Mouse (Mus musculus): ENCODE measurements around the gene Pglyrp2. TPM values are rescaled to one million over a fixed set of nuclear protein-coding genes. Genes with fewer than 3 reads are reported as not detected.
A peak's percentile ranks its signal among the peaks of the same experiment; 100 is the strongest.

Pglyrp2 gene
- polyA plus RNA-seq, 1 experiment: 43.0 TPM

DNA sequence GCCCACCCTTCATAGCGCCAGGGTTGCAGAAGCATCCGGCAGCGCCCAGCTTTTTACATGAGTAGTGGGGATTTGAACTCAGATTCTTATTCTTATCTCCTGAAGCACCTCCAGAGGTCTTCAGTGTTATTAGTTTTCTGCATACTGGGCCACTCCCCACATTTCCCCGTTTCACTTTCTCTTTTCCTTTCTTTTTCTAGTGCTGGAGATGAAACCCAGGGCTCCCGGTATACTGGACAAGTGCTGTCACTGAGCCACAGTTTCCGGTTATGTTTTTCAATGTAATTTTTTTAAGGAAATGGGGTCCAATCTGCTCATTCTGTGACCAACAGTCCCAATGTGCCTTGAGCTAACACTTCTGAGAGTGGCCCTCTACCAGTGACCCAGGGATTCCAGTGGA lies 12.1 kb downstream of the Pglyrp2 start:
- 63% methylated on average over 6 of the region's 6 CpGs for WGBS
- Histone ChIP-seq H3K36me3 (ENCODE audit: control insufficient read depth, insufficient read depth, low read length) (peaks cover 23% of the 10 kb centered on the region), H3K27me3 (ENCODE audit: control insufficient read depth, insufficient read depth, low read length) (no peaks in the 10 kb centered on the region), H3K4me3 (ENCODE audit: extremely low read depth, insufficient read depth, insufficient read length) (no peak overlapping the region), H3K27ac (ENCODE audit: insufficient read depth, low read length) (no peak overlapping the region), H3K4me1 (ENCODE audit: control insufficient read depth, insufficient read depth, insufficient read length) (no peaks in the 10 kb centered on the region)
- TF ChIP-seq POLR2A (IDR thresholded peaks at IDR 0.05; ENCODE audit: low read depth, low read length): no peak
- DNase-seq (ENCODE audit: low read depth in 1 of 2, low spot score in 2 of 2): no peak

DNA sequence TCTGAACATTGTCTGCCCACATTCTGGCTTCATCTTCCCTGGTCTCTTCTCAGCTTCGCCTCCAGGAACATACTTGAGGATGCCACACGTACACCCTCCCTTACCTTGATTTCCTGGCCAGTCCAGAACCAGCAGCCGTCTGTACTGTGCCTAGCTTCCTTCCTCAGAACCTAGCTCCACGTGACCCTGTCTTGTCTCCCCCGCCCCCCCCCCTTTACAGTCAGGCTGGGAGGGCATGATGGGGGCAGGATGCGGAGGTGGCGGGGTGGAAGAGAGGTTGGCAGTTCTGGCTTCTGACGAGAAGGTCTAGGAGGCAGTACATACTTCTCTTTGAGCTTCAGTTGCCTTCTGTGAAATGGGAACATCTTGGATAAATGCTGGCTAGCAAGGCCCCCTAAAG lies 20.6 kb downstream of the Pglyrp2 start, which contains the start of gene Rasal3:
TSS of gene Rasal3 (minus strand) at position 167 of the 400 bp plus-strand sequence.
- TF ChIP-seq POLR2A (IDR thresholded peaks at IDR 0.05; ENCODE audit: low read depth, low read length) (peak; percentile 55), CTCF (IDR thresholded peaks at IDR 0.05; ENCODE audit: extremely low read depth, insufficient read depth, insufficient read length, insufficient replicate concordance) (no peak)
- Histone ChIP-seq H3K36me3 (ENCODE audit: control insufficient read depth, insufficient read depth, low read length) (peaks cover 5% of the 10 kb centered on the region), H3K4me1 (ENCODE audit: control insufficient read depth, insufficient read depth, insufficient read length) (peaks cover 3% of the 10 kb centered on the region; the same call in 1 of the 2 replicates), H3K4me3 (ENCODE audit: extremely low read depth, insufficient read depth, insufficient read length) (peak within 1 kb of the TSS; percentile 92), H3K27me3 (ENCODE audit: control insufficient read depth, insufficient read depth, low read length) (no peaks in the 10 kb centered on the region), H3K27ac (ENCODE audit: insufficient read depth, low read length) (peak within 1 kb of the TSS; percentile 95)
- 4% methylated on average over 8 of the region's 8 CpGs for WGBS
- DNase-seq (ENCODE audit: low read depth in 1 of 2, low spot score in 2 of 2): peak; percentile 67 to 70

DNA sequence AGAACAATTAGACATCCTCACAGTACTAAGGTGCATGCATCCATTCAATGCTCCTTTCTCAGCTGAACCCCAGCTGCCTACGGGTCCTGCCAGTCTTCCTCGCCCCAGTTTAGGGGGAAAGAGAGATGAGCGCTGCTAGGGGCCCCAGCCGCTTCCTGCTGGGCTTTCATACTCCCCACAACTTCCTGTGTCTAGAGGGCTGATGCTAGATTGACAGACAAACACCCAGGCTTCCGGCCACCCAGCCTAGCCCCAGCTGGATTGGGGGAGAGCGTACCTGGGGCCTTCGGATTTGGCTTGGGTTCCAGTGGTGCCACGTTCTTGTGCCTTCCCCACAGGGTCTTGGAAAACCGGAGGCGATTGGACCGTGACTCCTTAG lies 21.2 kb downstream of the Pglyrp2 start:
- DNase-seq (ENCODE audit: low read depth in 1 of 2, low spot score in 2 of 2): peak; percentile 40 to 72
- Histone ChIP-seq H3K27me3 (ENCODE audit: control insufficient read depth, insufficient read depth, low read length) (no peaks in the 10 kb centered on the region), H3K27ac (ENCODE audit: insufficient read depth, low read length) (peak overlapping the region; percentile 95), H3K4me1 (ENCODE audit: control insufficient read depth, insufficient read depth, insufficient read length) (peaks cover 3% of the 10 kb centered on the region; the same call in 1 of the 2 replicates), H3K36me3 (ENCODE audit: control insufficient read depth, insufficient read depth, low read length) (peaks cover 10% of the 10 kb centered on the region), H3K4me3 (ENCODE audit: extremely low read depth, insufficient read depth, insufficient read length) (peak overlapping the region; percentile 92)
- 5% methylated on average over 11 of the region's 11 CpGs for WGBS
- TF ChIP-seq POLR2A (IDR thresholded peaks at IDR 0.05; ENCODE audit: low read depth, low read length): no peak
- TF ChIP-seq CTCF (IDR thresholded peaks at IDR 0.05; ENCODE audit: extremely low read depth, insufficient read depth, insufficient read length, insufficient replicate concordance): no peak

DNA sequence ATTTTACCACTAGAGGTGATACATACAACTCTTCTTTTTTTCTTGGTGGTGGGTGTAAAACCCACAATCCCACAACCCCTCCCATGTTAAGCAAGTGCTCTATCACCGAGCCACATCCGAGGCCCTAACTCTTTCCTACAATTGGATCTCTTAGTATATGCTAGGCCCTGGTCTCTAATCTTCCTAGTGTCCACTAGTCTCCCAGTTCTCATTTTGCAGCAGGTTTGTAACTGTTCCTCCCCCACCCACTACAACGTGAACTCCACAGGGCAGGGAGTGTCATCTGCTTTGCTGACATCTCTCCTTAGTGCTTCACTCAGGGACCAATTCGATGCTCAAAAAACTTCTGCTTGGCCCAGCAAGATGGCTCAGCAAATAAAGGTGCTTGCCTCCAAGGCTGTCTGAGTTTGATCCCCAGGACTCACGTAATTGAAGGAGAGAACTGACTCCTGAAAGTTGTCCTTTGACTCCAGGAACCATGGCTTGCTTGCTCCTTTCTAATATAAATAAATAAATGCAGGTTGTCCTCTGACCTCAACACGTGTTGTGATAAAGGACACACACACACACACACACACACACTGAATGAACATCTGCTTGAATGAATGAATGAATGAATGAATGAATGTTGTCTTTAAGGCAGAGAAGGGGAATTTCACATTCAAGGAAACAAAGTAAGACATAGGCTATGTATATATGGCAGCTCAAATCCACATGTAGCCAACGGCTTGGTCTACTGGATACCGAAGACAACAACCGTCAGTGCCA lies 21.8 kb downstream of the Pglyrp2 start:
- Histone ChIP-seq H3K27me3 (ENCODE audit: control insufficient read depth, insufficient read depth, low read length) (no peaks in the 10 kb centered on the region), H3K36me3 (ENCODE audit: control insufficient read depth, insufficient read depth, low read length) (peaks cover 15% of the 10 kb centered on the region), H3K4me3 (ENCODE audit: extremely low read depth, insufficient read depth, insufficient read length) (peak overlapping the region; percentile 92), H3K4me1 (ENCODE audit: control insufficient read depth, insufficient read depth, insufficient read length) (peaks cover 3% of the 10 kb centered on the region; the same call in 1 of the 2 replicates), H3K27ac (ENCODE audit: insufficient read depth, low read length) (peak overlapping the region; percentile 95; the same call in 1 of the 2 replicates)
- 14% methylated on average over 9 of the region's 9 CpGs for WGBS
- no peak for DNase-seq (ENCODE audit: low read depth in 1 of 2, low spot score in 2 of 2)
- TF ChIP-seq POLR2A (IDR thresholded peaks at IDR 0.05; ENCODE audit: low read depth, low read length) (no peak), CTCF (IDR thresholded peaks at IDR 0.05; ENCODE audit: extremely low read depth, insufficient read depth, insufficient read length, insufficient replicate concordance) (no peak)

- Histone ChIP-seq H3K4me1 (ENCODE audit: control insufficient read depth, insufficient read depth, insufficient read length) (peaks cover 3% of the 10 kb centered on the region; the same call in 1 of the 2 replicates), H3K27ac (ENCODE audit: insufficient read depth, low read length) (no peak overlapping the region), H3K27me3 (ENCODE audit: control insufficient read depth, insufficient read depth, low read length) (no peaks in the 10 kb centered on the region), H3K36me3 (ENCODE audit: control insufficient read depth, insufficient read depth, low read length) (peaks cover 62% of the 10 kb centered on the region), H3K4me3 (ENCODE audit: extremely low read depth, insufficient read depth, insufficient read length) (no peak overlapping the region)
- DNase-seq (ENCODE audit: low read depth in 1 of 2, low spot score in 2 of 2): no peak
- TF ChIP-seq POLR2A (IDR thresholded peaks at IDR 0.05; ENCODE audit: low read depth, low read length): no peak
- TF ChIP-seq CTCF (IDR thresholded peaks at IDR 0.05; ENCODE audit: extremely low read depth, insufficient read depth, insufficient read length, insufficient replicate concordance): no peak
- 95% methylated on average over 37 of the region's 37 CpGs for WGBS
Observed at GRCm38 (mm10) chr17:32396266-32396665, 27.7 kb downstream of the Pglyrp2 start.

DNA sequence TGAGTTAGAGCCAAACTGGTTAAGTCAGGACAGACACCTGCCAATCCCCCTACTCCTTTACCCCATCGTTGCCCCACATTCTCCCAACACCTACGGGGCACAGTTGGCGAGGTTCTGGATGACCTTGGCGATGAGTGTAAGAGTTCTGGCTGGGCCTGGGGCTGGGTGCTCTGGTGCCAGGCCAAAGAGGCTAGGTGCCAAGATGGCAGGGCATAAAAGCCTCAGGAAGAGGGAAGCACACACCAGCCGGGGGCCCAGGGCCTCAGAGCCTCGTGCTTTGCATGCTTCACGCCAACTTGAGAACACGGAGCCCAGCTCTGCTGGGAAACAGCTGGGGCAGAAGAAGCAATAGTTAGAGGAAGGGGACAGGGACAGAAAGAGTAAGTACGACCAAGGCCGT lies 30.0 kb downstream of the Pglyrp2 start:
- H3K27me3 ChIP-seq (ENCODE audit: control insufficient read depth, insufficient read depth, low read length): no peaks in the 10 kb centered on the region
- WGBS: 94% methylated on average over 10 of the region's 10 CpGs
- no peak for TF ChIP-seq CTCF (IDR thresholded peaks at IDR 0.05; ENCODE audit: extremely low read depth, insufficient read depth, insufficient read length, insufficient replicate concordance)
- H3K4me3 ChIP-seq (ENCODE audit: extremely low read depth, insufficient read depth, insufficient read length): no peak overlapping the region
- H3K27ac ChIP-seq (ENCODE audit: insufficient read depth, low read length): no peak overlapping the region
- H3K4me1 ChIP-seq (ENCODE audit: control insufficient read depth, insufficient read depth, insufficient read length): no peaks in the 10 kb centered on the region
- H3K36me3 ChIP-seq (ENCODE audit: control insufficient read depth, insufficient read depth, low read length): peaks cover 60% of the 10 kb centered on the region
- DNase-seq (ENCODE audit: low read depth in 1 of 2, low spot score in 2 of 2): no peak

GRCm38 (mm10) chr17:32389101-32389659 lies 34.8 kb downstream of the Pglyrp2 start, which contains the start of gene Wiz:
TSS of gene Wiz (minus strand) at chr17:32389439.
- Histone ChIP-seq H3K27ac (ENCODE audit: insufficient read depth, low read length) (peak within 1 kb of the TSS; percentile 95), H3K36me3 (ENCODE audit: control insufficient read depth, insufficient read depth, low read length) (peaks cover 23% of the 10 kb centered on the region), H3K4me1 (ENCODE audit: control insufficient read depth, insufficient read depth, insufficient read length) (peaks cover 5% of the 10 kb centered on the region), H3K4me3 (ENCODE audit: extremely low read depth, insufficient read depth, insufficient read length) (peak within 1 kb of the TSS; percentile 86), H3K27me3 (ENCODE audit: control insufficient read depth, insufficient read depth, low read length) (no peaks in the 10 kb centered on the region)
- WGBS: 0% methylated on average over 28 of the region's 44 CpGs
- TF ChIP-seq CTCF (IDR thresholded peaks at IDR 0.05; ENCODE audit: extremely low read depth, insufficient read depth, insufficient read length, insufficient replicate concordance): no peak
- TF ChIP-seq POLR2A (IDR thresholded peaks at IDR 0.05; ENCODE audit: low read depth, low read length): no peak
- DNase-seq (ENCODE audit: low read depth in 1 of 2, low spot score in 2 of 2): peak; percentile 79 to 89
